Mouse (Mus musculus): ENCODE measurements around the gene Fam187a.

DNA sequence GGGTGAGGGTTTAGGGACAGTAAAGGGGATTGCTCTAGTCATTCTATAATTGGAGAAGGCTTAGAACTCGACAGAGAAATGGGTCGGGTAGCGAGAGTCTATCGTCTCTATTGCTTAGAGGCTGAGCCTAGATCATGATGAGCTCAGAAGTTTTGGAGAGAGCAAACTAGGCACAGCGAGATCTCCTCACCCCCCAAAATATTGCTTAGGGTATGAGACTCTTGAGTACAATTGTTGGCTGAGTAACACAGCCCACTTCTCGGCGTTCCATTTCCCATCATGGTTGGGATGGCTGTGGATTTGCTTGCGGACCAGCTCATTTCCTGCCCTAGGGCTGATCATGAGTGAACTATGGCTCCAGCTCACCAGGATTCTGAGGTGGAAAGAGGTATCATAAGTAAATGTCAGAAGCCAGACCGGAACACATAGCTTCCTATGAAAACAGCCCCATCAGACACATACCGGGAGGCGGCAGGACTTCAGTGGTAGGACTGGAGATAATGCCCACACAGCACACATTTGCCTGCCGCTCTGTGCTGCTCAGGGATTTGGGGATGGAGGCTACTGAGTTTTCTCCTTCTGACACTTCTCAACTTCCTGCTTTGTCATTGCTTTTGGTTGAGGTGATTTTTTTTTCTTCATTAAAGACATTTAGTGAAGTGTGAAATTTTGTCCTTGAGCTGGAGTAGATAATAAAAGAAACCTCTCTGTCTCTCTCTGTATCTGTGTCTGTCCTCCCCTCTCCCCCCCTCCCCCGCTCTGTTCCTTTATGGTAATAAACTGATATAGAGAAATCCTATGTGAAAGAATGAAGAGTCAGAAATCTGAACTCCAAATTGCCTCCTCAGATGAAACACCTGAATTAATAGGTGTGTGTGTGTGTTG, 3.4 kb upstream of the Fam187a start:
- TF ChIP-seq CTCF (IDR thresholded peaks at IDR 0.05; ENCODE audit: borderline replicate concordance, insufficient read depth, low read depth, low read length) (no peak), POLR2A (IDR thresholded peaks at IDR 0.05; ENCODE audit: borderline replicate concordance, insufficient read depth, low read length) (no peak)

Measured in cerebellum, adult 2 months (tissue).